Mouse (Mus musculus): ENCODE measurements around the gene Cib1. TPM values are rescaled to one million over a fixed set of nuclear protein-coding genes. Genes with fewer than 3 reads are reported as not detected.

Gene Cib1
- polyA plus RNA-seq (2012; rRNA removed) (43.1 and 45.9 TPM in 2 replicates), polyA plus RNA-seq (2014; fragmentation: Nextera tagmentation; extraction: Ambion mirVana) (90.6 and 94.2 TPM in 2 replicates)

DNA sequence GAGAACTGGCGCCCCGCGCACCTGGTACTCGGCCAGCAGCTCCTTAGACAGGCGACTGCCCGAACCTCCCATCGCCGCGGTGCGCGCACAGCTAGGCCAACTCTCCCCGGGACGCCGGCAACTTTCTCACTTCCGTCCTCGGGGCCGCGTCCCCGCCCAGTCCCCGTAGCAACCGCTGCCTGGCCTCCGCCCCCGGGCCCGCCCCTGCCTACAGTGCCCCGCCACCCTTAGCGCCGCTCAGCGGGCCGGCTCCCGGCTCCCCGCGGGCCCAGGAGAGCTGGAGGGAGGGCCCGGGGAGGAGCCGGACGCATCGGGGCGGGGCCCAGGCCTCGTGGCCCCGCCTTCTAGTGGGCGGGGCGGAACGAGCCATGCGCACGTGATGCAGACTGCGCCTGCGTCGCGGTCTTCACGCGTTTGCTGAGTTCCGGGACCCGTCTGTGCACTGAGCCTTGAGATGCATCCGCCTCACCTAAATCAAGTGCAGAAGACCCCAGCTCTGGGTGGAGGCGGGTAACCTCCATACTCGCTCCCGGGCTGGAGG, at the start of gene Cib1, which contains the start of gene Gdpgp1:
Gene Cib1 (minus strand): TSS at position 325 of the 541 bp plus-strand sequence.
Gene Gdpgp1 (plus strand): TSS at position 377 of the 541 bp plus-strand sequence.
- DNase-seq (ENCODE audit: low read depth in 3 of 3, low spot score in 3 of 3) (peak; percentile 93 to 94 (median 94)), ATAC-seq (ENCODE audit: insufficient read depth) (peak; percentile 100)
- no peaks in the 10 kb centered on the region for H3K9me3 ChIP-seq (ENCODE audit: control insufficient read depth, low read length)
- TF ChIP-seq EP300 (IDR thresholded peaks at IDR 0.05; ENCODE audit: low read depth) (no peak), CTCF (IDR thresholded peaks at IDR 0.05; ENCODE audit: low read depth) (no peak; the same call in 1 of the 2 replicates)
- peaks cover 2% of the 10 kb centered on the region for H3K36me3 ChIP-seq (replicated peaks; ENCODE audit: control insufficient read depth, insufficient read depth, low read depth)
- H3K27ac ChIP-seq = peak within 1 kb of the TSS; percentile 89
- no peaks in the 10 kb centered on the region for H3K27me3 ChIP-seq (ENCODE audit: control insufficient read depth, insufficient read depth, low read length)
- H3K4me1 ChIP-seq (replicated peaks; ENCODE audit: control insufficient read depth in 2 of 2, insufficient read depth in 2 of 2, low read length in 1 of 2) = peaks cover 10 to 22% of the 10 kb centered on the region in 2 experiments
- H3K4me3 ChIP-seq (ENCODE audit: insufficient read depth in 1 of 2, low read depth in 2 of 2, low read length in 2 of 2) = peak within 1 kb of the TSS; percentile 88 to 91
- under 1% methylated on average over 56 of the region's 56 CpGs for WGBS (ENCODE audit: insufficient replicate concordance)
- peak within 1 kb of the TSS; percentile 99 for H3K4me2 ChIP-seq (ENCODE audit: low read depth)
- peak within 1 kb of the TSS; percentile 94 for H3K9ac ChIP-seq (replicated peaks)

- Histone ChIP-seq H3K36me3 (replicated peaks; ENCODE audit: control insufficient read depth, insufficient read depth, low read depth) (peaks cover 3% of the 10 kb centered on the region), H3K27ac (no peak overlapping the region), H3K9me3 (ENCODE audit: control insufficient read depth, low read length) (no peaks in the 10 kb centered on the region), H3K9ac (replicated peaks) (no peak overlapping the region), H3K4me2 (ENCODE audit: low read depth) (no peak overlapping the region), H3K4me3 (ENCODE audit: insufficient read depth in 1 of 2, low read depth in 2 of 2, low read length in 2 of 2) (no peak overlapping the region), H3K27me3 (ENCODE audit: control insufficient read depth, insufficient read depth, low read length) (no peaks in the 10 kb centered on the region), H3K4me1 (replicated peaks; ENCODE audit: control insufficient read depth in 2 of 2, insufficient read depth in 2 of 2, low read length in 1 of 2) (peaks cover 4 to 6% of the 10 kb centered on the region in 2 experiments)
- no peak for DNase-seq (ENCODE audit: low read depth in 3 of 3, low spot score in 3 of 3)
- TF ChIP-seq EP300 (IDR thresholded peaks at IDR 0.05; ENCODE audit: low read depth) (no peak), CTCF (IDR thresholded peaks at IDR 0.05; ENCODE audit: low read depth) (no peak)
- WGBS (ENCODE audit: insufficient replicate concordance) = 80% methylated on average over 3 of the region's 3 CpGs
- ATAC-seq (ENCODE audit: insufficient read depth) = no peak
Measured at GRCm38 (mm10) chr7:80281646-80282045, 49.0 kb upstream of the Cib1 start.

DNA sequence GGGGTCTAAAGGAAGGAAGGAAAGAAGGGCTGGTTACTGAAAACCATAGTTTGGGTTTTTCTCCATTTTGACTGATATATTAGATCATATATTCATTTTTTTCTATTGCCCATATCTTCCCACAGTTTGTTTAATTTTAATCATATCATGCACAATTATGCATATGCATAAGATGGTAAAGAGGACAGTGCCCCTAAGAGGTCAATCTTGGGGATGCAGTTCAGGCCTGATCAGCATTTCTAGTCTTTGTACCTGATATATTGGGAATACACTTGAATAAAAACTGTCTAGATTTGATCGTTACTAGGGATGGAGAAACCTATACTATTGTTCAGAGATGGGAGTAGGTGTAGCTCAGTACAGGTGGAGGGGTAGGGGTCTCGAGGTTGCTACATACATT, 48.4 kb upstream of the Cib1 start:
- DNase-seq (ENCODE audit: low read depth in 3 of 3, low spot score in 3 of 3) = no peak
- Histone ChIP-seq H3K36me3 (replicated peaks; ENCODE audit: control insufficient read depth, insufficient read depth, low read depth) (peaks cover 4% of the 10 kb centered on the region), H3K9ac (replicated peaks) (no peak overlapping the region), H3K4me3 (ENCODE audit: insufficient read depth in 1 of 2, low read depth in 2 of 2, low read length in 2 of 2) (no peak overlapping the region), H3K9me3 (ENCODE audit: control insufficient read depth, low read length) (no peaks in the 10 kb centered on the region), H3K27ac (no peak overlapping the region), H3K4me1 (replicated peaks; ENCODE audit: control insufficient read depth in 2 of 2, insufficient read depth in 2 of 2, low read length in 1 of 2) (peaks cover 4 to 8% of the 10 kb centered on the region in 2 experiments), H3K4me2 (ENCODE audit: low read depth) (no peak overlapping the region), H3K27me3 (ENCODE audit: control insufficient read depth, insufficient read depth, low read length) (no peaks in the 10 kb centered on the region)
- TF ChIP-seq EP300 (IDR thresholded peaks at IDR 0.05; ENCODE audit: low read depth) (no peak), CTCF (IDR thresholded peaks at IDR 0.05; ENCODE audit: low read depth) (peak; percentile 24; the same call in 1 of the 2 replicates)
- 62% methylated on average over 2 of the region's 2 CpGs for WGBS (ENCODE audit: insufficient replicate concordance)
- ATAC-seq (ENCODE audit: insufficient read depth) = no peak

DNA sequence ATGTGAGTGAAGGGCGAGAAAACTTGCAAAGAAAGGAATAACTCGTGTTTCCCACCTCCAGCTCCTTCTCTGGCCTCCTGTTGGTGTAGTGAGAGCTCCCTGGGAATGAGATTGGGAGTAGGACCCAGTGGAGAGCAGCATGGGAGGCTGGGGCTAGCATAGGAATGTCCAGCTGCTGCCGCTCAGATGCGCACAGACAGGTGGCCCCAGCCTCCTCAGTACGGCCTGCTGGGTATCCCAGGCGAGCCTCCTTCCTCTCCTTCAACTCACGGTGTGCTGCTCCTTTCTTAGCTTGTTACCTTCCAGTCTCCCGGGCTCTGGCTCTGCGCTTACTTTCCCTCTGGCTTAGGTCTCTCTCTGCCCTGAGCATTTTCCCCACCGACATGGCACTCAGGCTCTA, 47.4 kb upstream of the Cib1 start:
- DNase-seq (ENCODE audit: low read depth in 3 of 3, low spot score in 3 of 3) (no peak), ATAC-seq (ENCODE audit: insufficient read depth) (no peak)
- Histone ChIP-seq H3K4me2 (ENCODE audit: low read depth) (no peak overlapping the region), H3K4me3 (ENCODE audit: insufficient read depth in 1 of 2, low read depth in 2 of 2, low read length in 2 of 2) (no peak overlapping the region), H3K4me1 (replicated peaks; ENCODE audit: control insufficient read depth in 2 of 2, insufficient read depth in 2 of 2, low read length in 1 of 2) (peaks cover 4 to 8% of the 10 kb centered on the region in 2 experiments), H3K9me3 (ENCODE audit: control insufficient read depth, low read length) (no peaks in the 10 kb centered on the region), H3K9ac (replicated peaks) (no peak overlapping the region), H3K27me3 (ENCODE audit: control insufficient read depth, insufficient read depth, low read length) (no peaks in the 10 kb centered on the region), H3K36me3 (replicated peaks; ENCODE audit: control insufficient read depth, insufficient read depth, low read depth) (peaks cover 9% of the 10 kb centered on the region), H3K27ac (no peak overlapping the region)
- 77% methylated on average over 10 of the region's 10 CpGs for WGBS (ENCODE audit: insufficient replicate concordance)
- no peak for TF ChIP-seq EP300 (IDR thresholded peaks at IDR 0.05; ENCODE audit: low read depth)
- no peak for TF ChIP-seq CTCF (IDR thresholded peaks at IDR 0.05; ENCODE audit: low read depth)

GRCm38 (mm10) chr7:80276374-80276773, 43.8 kb upstream of the Cib1 start:
- WGBS (ENCODE audit: insufficient replicate concordance) = 59% methylated on average over 4 of the region's 4 CpGs

More at GRCm38 (mm10) chr7:80276374-80276773, 43.8 kb upstream of the Cib1 start:
- ATAC-seq (ENCODE audit: insufficient read depth) (no peak), DNase-seq (ENCODE audit: low read depth in 3 of 3, low spot score in 3 of 3) (no peak)
- Histone ChIP-seq H3K4me1 (replicated peaks; ENCODE audit: control insufficient read depth in 2 of 2, insufficient read depth in 2 of 2, low read length in 1 of 2) (0 out of 4 replicates have a peak, but pooled peaks cover 0 to 2% of the 10 kb centered on the region in 2 experiments), H3K4me2 (ENCODE audit: low read depth) (no peak overlapping the region), H3K9ac (replicated peaks) (no peak overlapping the region), H3K36me3 (replicated peaks; ENCODE audit: control insufficient read depth, insufficient read depth, low read depth) (peaks cover 15% of the 10 kb centered on the region), H3K9me3 (ENCODE audit: control insufficient read depth, low read length) (no peaks in the 10 kb centered on the region), H3K4me3 (ENCODE audit: insufficient read depth in 1 of 2, low read depth in 2 of 2, low read length in 2 of 2) (no peak overlapping the region), H3K27me3 (ENCODE audit: control insufficient read depth, insufficient read depth, low read length) (no peaks in the 10 kb centered on the region), H3K27ac (no peak overlapping the region)
- TF ChIP-seq EP300 (IDR thresholded peaks at IDR 0.05; ENCODE audit: low read depth) (no peak), CTCF (IDR thresholded peaks at IDR 0.05; ENCODE audit: low read depth) (no peak)

Measured in liver, embryonic 14.5 days (tissue).